Mouse (Mus musculus) right cerebral cortex, postnatal 4 days (tissue): ENCODE measurements around the gene Myo18a.

ENCODE experiments used
- DNase-seq: peaks from one replicate; pipeline ENCODE4 v3.0.0-alpha.2; 2022

The Myo18a gene

DNA sequence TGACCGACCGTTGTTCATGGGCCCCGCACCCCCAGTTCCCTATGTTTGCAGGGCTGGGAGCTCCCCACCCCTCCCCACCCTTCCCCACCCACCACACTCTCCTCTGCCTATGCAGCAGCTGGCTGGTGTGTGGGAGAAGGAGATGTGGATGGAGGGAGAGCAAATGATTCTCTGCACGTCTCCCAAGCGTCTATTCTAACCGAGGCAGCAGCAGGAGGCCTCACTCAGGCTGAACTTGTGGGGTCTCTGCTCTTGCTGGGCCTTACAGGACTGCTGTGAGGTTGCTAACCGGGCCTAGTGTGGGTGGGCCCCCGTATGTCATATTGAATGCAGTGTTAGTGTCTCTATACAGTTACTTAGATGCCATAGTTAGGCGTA lies 37.4 kb downstream of the Myo18a start:
- DNase-seq: no peak

DNA sequence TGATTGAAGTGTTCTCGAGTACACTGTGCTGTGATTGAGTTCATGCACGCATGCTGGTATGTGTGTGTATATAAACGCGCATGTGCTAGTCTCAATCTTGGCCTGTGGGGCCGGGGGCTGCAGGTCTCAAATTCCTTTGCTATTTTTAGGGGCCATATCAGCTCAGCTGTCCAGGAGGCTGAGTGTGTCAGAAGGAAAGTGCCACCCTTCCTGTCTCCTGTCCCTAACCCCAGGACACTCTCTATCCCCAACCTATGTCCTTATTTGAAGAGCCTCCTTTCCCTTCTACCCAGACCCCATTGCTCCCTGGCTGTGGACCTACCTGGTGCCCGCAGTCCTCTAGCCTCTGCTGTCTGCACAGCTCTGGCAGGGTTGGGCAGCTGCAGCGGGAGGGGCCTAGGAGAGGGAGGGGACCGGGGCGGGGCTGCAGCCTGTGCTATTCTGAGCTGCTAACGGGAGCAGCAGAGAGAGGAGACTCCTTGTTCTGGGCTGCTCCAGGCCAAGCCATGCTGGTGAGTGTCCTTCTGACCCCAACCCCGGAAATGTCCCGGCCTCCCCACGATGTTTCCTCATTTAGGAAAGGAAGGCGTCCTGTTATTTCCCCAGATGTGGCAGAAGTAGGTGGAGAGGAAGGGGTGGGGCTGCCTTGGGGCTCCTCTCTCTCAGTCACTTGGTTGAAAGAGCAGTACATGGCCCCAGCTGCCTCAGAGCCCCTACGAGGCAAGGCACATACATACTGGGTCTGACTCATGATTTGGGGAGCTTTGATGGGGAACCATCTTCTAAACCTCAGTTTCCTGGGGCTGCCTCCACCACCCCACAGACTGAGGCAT lies 38.0 kb downstream of the Myo18a start:
- DNase-seq: no peak

DNA sequence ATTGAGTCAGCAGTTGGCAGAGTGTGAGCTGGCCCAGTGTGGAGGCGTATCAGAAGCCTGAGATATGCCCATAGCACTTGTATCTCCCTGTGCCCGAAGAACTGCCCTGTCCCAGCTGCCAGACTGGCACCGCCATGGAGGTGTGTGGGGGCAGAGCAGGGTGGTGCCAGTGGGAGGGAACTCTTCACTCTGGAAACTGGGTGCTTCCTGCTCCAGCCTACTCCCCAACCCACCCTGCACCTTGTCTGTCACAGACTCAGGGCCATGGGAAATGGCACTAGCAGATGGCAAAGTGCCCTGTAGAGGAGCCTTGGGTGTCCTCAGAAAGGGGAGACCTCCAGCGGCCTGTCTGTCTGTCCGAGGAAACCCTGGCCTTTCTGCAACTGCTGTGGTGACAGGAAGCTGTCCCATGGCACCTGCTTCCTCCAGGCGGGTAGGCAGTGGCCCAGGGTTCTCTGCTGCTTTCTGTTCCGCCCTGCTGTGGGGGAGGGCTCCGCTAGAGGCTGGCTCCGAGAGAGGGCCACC lies 39.4 kb downstream of the Myo18a start:
- DNase-seq: no peak

DNA sequence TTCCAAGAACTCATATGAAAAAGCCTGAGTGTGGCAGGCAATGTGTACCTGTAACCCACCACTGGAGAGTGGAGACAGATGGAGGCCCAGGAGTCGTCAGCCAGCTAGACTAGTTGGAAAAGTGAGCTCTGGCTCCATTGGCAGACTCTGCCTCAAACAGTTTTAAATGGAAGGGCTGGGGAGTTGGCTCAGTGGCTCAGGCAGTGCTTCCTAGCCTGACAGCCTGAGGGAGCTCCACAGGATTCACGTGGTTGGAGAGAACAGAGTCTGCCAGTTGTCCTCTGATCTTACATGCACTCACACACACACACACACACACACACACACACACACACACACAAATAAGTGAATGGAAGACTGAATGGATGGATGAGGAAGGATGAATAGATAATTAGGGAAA lies 43.2 kb downstream of the Myo18a start:
- no peak for DNase-seq

DNA sequence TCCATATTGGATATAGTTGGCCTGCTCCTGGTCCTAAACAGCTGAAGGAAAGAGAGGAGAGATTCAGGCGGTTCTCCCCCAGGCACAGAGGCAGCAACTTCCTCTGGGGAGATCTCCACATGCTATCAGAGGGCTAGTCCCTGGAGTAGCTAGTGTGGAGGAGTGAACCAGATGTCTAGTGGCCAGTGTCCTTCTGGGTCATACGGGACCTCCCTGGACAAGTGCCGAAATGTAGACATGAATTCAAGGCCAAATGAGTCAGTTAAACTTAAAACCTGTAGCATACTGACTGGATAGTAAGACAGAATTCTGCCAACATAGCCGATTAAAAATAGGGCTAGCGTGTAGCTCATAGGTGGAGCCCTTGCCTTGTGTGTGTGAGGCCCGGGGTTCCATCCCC lies 43.8 kb downstream of the Myo18a start:
- DNase-seq: no peak

DNA sequence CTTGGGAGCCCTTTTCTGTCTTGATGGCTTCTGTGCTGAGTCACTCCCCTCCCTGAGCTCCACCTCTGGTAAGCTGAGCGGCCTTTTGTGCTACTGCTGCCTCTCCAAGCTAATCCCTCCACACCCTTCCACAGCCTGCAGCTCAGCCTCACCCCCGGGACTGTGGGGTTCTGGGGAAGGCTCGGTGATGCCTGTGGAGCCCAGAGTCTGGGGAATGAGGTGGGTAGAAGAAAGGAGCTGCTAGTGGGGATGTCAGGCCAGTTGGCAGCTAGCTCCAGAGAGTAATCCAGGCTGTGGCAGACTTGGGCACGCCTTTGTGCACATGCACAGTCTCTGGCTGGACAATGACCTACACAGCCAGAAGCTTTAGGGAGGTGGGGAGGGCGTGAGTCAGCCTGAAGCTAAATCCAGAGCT lies 45.0 kb downstream of the Myo18a start:
- DNase-seq: no peak

DNA sequence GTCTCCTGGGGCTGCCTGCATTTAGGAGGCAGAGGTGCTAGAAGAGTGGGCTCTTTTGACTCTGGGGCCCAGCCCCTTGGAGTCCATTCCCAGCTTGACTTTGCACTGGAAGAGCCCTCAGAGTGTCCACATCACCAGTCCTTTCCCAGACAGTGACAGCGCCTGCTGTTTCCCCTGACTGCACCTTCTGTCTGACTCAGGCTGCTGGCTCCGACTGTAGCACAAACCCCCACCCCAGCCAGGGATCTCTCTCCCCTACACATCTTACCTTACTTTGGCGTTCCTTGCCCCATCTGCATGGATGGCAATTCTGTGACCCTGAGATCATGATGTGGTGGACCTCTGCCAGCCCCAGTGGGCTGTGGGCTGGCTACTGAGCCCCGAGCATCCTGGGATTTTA lies 46.2 kb downstream of the Myo18a start:
- DNase-seq: no peak

DNA sequence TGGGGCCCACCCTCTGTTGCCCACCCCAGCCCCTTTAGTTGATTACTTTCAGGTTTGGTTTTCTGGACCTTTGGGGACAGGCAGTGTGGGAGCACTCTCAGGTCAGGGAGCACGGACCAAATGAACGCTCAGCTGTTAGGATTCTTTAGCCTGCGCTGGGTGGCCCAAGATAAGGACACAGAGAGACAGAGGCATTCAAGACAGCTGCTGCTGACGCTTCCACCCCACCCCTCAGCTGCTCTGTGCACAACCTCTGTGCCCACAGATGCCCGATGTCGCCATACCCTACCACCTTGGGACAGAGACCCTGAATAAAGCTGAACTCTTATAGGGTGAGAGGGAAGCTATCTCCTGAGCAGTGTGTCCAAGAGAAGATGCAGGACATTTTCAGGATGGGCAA lies 47.0 kb downstream of the Myo18a start:
- DNase-seq: no peak

DNA sequence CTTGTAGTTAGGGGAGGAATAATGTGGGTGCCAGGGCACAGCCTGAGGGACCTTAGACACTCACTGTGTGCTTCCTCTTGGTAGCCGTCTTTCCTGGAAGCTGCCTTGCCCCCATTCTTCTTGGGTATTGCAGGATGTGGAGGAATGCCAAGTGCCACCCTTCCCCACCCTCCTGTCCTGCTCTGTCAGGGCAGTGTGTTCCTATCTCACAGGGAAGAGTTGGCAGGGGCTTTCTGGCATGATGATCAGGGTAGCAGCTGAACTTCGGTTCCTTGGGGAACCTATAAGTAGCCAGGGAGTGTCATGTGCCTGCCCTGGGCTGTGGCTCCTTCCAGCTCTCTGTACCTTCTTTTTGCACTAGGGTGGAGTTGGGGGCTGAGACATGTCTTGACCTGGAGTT lies 50.9 kb downstream of the Myo18a start:
- no peak for DNase-seq

DNA sequence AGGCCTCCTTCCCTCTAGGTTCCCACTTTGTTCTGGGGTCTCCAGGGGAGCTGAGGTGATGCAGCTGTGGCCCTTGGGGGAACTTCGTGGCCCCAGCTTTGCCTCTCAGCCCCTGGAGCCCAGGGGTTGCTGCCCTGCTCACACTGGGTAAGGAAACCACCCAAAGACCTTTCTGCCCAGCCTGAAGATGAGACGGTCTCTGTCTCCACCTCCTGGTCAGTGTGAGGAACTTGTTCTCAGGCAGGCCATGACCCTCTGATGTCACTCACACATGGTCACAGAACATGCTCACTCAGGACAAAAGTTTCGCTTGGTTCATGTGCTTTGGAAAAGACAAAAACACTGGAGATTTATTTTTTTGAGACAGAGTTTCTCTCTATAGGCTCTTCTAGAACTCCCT lies 53.0 kb downstream of the Myo18a start:
- no peak for DNase-seq

DNA sequence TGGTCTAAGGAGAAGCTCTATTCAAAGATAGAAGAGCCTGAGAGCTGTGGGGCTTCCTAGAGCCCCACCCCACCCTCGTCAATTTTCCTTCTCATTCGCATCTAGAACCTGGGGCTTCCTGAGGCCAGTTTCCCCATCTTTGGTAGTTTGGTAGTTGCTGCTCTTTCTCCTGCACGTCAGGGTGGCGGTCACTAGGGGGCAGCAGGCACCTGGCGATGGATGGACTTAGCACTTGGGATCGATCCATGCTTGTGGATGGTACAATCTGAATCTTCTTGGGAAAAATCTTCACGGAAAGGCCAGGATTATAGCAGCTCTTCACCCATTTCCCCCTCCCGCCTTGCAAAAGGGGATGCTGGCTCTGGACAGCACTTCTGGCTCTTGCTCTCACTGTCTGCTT lies 58.6 kb downstream of the Myo18a start:
- no peak for DNase-seq

DNA sequence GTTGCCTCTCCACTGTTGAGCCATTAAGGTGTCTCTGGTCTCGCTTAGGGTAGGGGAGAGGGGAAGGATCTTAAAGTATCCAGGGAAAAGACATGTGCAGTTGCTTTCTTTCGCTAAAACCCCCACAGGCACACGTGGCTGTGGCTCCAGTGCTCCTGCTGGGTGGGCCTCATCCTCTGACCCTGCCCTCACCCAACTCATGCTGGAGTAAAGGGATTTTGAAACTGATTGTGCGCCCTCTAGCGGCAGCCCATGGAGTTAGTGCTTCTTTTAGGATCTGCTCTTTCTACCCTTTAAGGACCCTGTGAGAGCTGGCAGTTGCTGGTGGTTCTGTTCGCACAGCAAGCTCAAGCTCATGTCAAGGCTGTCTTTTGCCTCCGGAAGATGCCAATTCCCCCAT lies 59.7 kb downstream of the Myo18a start:
- peak; percentile 78 for DNase-seq

DNA sequence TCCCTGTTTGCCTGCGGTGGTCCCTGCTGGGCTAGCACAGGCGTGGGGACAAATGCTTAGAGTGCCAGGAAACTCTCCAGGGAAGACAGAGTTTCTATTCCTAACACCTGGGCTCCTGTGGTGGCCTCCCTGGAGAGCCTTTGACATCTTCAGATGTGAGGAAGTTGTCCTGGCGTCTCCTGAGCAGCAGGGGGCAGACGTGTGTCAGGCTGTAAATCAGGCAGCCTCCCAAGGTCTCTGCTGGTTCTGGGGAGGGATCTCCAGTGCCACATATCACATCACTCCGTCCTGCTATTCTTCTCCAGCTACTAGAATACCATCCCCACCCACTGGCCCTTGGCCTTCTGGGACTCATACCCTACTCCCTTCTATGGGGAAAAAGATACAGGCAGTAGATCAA lies 62.8 kb downstream of the Myo18a start:
- peak; percentile 80 for DNase-seq

DNA sequence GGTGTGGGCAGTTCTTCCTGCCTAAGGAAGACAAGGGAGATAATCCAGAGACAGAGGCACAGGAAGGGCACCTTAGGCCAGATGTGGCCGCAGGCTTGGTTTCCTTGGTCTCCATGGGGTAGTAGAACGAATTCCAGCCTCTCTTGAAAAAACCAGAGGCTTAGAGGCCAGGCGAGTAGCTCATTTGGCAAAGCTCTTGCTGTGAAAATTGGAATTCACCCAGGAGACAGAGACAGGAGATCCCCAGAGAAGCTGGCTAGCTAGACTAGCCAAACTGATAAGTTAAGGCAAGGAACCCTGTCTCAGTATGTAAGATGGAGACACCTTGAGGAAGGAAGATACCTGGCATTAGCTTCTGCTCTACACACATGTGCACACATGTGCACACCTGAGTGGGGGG lies 63.3 kb downstream of the Myo18a start:
- no peak for DNase-seq

DNA sequence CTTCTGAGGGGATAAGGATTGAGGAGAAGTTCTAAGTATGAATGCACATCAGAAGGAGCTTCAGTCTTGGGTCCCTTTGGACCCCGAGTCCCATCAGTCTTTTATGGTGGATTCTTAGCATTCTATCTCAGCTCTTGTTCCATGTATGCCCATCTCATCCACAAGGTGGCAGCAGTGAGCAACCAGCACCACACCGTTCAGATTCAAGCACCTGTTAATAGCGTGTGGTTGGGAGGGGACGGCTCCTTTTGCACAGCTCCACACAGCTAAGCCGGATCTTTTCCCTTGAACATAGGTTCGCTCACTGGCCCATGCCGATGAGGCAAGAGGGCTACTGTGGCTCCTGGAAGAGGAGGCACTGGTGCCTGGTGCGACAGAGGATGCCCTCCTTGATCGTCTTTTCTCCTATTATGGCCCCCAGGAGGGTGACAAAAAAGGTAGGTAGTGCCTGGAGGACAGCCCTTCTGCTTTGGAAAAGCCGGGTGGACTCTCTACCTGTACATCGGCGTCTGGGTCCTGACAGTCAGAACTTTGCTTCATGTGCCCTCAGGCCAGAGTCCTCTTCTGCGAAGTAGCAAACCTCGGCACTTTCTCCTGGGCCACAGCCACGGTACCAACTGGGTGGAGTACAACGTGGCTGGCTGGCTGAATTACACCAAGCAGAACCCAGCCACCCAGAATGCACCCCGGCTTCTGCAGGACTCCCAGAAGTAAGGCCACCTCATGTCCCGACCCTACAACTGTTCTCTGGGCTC lies 64.4 kb downstream of the Myo18a start:
- peak; percentile 85 for DNase-seq

DNA sequence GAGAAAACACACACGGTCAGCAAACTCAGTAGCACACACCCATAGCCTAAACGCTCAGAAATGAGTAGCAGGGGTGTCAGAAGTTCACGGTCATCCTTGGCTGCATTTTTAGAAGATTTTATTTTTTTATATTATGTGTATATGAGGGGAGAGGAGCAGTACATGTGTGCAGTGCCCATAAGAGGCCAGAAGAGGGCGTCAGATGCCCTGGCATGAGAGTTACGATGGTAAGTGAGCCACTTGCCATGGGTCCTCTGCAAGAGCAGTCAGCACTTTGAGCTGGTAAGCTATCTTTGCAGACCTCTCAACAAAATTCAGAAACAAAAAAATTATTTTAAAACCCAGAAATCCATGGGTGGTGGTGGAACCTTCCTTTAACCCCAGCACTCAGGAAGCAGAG lies 65.1 kb downstream of the Myo18a start:
- no peak for DNase-seq

DNA sequence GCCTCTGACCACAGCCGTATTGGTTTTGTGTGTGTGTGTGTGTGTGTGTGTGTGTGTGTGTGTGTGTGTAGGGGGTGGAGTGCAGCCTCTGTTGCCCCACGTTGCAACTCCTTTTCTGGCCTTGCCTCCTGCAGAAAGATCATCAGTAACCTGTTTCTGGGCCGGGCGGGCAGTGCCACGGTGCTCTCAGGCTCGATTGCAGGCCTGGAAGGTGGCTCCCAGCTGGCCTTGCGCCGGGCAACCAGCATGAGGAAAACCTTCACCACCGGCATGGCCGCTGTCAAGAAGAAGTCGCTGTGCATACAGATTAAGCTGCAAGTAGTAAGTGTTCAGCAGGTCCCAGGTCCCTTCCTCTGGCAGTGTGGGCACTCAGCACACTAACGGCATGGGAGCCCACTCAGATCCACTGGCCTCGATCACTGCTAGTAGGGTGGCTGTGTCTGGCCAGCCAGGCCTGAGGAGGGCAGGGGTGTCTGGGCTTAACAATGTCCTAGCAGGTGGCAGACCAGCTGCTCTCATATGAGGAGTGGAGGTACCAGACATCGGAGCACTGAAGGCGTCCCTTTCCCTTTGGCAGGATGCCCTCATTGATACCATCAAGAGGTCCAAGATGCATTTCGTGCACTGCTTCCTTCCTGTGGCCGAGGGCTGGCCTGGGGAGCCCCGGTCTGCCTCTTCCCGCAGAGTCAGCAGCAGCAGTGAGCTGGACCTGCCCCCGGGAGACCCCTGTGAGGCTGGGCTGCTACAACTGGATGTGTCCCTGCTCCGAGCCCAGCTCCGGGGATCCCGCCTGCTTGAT lies 66.2 kb downstream of the Myo18a start:
- no peak for DNase-seq

DNA sequence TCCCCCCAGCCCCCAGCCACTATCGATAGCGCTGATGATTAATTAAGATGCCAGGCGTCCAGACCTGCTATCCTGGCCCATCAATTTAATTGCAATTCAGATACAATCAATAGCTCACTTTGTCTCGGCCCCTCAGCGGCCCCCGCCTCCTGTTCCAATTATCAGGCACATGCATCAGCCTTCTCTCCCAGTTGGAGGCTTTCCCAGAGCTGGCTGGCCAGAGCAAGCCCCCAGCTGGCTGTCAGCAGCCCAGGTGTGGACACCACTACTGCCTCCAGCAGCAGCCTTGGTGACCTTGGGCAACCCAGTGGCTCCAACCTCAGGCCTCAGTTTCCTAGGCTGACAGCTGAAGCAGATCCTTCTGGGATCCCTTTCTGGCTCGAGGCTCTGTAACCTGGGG lies 67.8 kb downstream of the Myo18a start:
- DNase-seq: no peak

DNA sequence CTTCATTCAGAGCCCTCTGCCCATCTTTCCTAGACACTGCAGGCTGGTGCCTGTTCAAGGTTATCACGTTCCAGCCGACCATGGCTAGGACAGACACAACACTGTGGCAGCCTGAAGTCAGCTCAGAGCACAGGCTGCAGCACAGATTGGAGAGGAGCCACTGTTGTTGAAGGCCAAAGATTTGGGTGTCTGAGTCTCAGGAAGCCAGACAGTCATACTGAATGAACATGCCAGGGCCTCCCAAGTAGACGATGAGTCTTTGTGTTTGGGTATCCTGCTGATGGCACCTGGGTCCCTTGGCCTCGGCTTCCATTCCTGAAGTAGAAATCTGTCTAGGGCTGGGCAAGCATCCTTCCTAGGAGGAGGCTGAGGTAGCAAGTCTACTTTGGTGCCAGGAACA lies 69.5 kb downstream of the Myo18a start:
- no peak for DNase-seq

DNA sequence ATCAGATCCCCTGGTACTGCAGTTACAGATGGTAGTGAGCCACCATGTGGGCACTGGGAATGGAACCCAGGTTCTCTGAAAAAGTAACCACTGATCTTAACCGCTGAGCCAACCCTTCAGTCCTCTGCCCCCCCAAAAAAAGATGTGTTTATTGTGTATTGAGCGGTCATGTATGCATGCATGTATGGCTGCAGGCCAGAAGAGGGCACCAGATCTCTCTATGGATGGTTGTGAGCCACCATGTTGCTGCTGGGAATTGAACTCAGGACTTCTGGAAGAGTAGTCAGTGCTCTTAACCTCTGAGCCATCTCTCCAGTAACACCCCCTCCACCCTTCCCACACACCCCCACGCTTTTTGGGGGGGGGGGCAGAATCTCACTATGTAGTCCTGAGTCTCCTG lies 72.1 kb downstream of the Myo18a start:
- DNase-seq: no peak

DNA sequence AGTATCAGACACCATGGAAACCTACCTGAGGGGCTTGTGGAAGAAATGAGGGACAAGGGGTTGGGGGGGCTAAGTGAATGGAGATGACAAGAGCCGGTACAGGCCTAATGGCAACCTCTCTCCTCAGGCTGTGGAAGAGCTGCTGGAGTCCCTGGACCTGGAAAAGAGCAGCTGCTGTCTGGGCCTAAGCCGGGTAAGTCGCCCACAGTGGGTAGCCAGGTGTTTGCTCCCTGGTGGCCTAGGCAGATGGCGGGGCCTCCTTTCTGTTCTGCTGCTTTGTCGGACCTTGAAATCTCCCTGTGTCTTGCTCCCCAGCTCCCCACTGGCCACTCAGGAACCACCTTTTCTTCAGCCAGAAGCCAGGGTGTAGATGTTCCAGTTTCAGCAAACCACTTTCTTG lies 73.2 kb downstream of the Myo18a start:
- no peak for DNase-seq

DNA sequence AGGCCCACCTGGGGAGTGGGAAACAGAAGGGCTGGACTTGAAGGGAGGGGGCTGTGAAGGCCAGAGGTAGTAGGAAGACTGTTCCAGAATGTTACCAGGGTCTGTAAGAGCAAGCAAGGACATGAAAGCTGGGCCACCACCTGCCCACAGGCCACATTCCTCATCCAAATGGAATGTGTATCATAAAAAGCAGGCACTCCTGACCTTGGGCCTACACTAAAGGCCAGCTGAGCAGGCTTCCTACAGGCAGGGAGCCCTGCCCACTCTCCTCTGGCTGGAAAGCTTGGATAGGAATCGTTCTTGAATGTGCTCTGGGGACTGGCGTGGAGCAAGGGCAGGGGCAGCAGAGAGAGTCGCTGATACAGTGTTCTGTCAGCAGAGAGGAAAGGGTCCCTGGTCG lies 73.7 kb downstream of the Myo18a start:
- DNase-seq: no peak

DNA sequence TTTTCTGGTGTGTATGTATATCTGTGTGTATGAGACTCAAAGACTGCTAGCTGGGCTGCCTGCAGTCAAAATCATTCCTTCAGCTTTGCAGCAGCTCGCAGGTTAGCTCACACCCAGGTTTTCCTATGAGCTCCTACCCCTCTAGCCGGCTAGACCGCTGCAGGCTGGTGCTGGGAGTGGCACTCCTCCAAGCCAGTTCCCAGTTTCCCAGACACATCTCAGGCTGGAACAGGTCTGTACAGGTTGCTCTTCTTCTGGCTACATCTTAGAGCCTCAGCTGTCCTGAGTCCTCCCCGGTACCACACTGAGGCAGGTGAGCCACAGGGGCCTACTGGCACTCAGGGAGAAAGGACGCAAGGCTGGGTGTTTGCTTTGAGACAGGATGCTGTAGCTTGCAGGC lies 74.8 kb downstream of the Myo18a start:
- no peak for DNase-seq
